Mouse (Mus musculus) ES-Bruce4 (cell line): ENCODE data around the gene Cbfa2t3. TPM values are rescaled to one million over a fixed set of nuclear protein-coding genes. Genes with fewer than 3 reads are reported as not detected.

Experiments
- H3K27ac ChIP-seq: 2 replicates; pipeline ENCODE4 v1.5.1; 2012; ENCODE audit warnings: low read length, inconsistent platforms; ENCODE audit not compliant: insufficient read depth
- H3K27me3 ChIP-seq: 2 replicates; pipeline ENCODE4 v1.6.1; 2012; ENCODE audit warnings: mild to moderate bottlenecking, low read length, inconsistent platforms; ENCODE audit not compliant: control insufficient read depth, poor library complexity, insufficient read depth, severe bottlenecking
- H3K36me3 ChIP-seq: 2 replicates; pipeline ENCODE4 v1.6.1; 2012; ENCODE audit warnings: inconsistent platforms, mild to moderate bottlenecking, low read length, moderate library complexity; ENCODE audit not compliant: control insufficient read depth, poor library complexity, insufficient read depth, severe bottlenecking
- H3K4me1 ChIP-seq: one replicate; pipeline ENCODE4 v1.8.1; 2011; ENCODE audit warnings: low read length; ENCODE audit not compliant: control insufficient read depth, insufficient read depth
- H3K4me3 ChIP-seq: 2 replicates; pipeline ENCODE4 v1.5.1; 2011; ENCODE audit warnings: low read depth, mild to moderate bottlenecking, low read length
- H3K9ac ChIP-seq: 2 replicates; pipeline ENCODE4 v1.6.1; 2012; ENCODE audit warnings: low read depth, mild to moderate bottlenecking, inconsistent platforms; ENCODE audit not compliant: poor library complexity, severe bottlenecking
- H3K9me3 ChIP-seq: replicated peaks from 2 replicates; pipeline ENCODE4 v1.6.1; 2012; ENCODE audit warnings: mild to moderate bottlenecking, low read length, inconsistent platforms; ENCODE audit not compliant: control insufficient read depth, poor library complexity, insufficient read depth, severe bottlenecking
- CTCF ChIP-seq: IDR thresholded peaks from one replicate; pipeline ENCODE4 v1.8.1; 2011; ENCODE audit warnings: low read depth, low read length
- EP300 ChIP-seq: IDR thresholded peaks from 2 replicates; pipeline ENCODE4 v1.6.1; 2011; ENCODE audit warnings: low read depth, low read length; ENCODE audit not compliant: insufficient read depth
- POLR2A ChIP-seq: IDR thresholded peaks from one replicate; pipeline ENCODE4 v1.8.1; 2011; ENCODE audit warnings: low read length; ENCODE audit not compliant: insufficient read depth
- polyA plus RNA-seq: library from polyadenylated mRNA; stranded (reverse); fragments of >200 nt; gene quantifications from 2 replicates; pipeline ENCODE4 v1.2.4, GENCODE M21; 2011; ENCODE audit warnings: low read depth; ENCODE audit not compliant: missing spikeins, insufficient read depth, insufficient read length

Cbfa2t3 gene
- polyA plus RNA-seq, 1 experiment = 0.42 TPM

DNA sequence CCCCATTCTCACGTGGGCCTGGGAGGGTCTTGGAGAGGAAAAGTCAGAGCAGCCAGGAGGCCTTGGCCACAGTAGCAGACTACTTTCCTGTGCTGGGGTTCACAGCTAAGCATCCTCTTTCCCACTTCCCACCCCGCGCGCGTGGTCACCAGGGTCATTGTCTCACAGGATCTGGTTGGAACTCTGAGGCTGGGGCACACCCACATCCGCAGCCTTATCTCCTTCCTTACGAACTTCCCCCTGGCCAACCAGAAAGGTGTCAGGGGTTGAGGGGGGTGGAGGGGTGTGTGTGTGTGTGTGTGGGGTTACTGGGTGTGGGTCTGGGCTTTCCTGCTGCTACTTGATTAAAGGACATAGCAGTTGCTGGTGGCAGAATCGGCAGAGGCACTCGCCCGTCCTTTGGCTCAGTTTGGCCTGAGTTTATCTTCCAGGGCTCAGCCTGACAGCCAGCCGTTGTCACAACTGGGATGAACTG, 13.0 kb upstream of the Cbfa2t3 start:
- Histone ChIP-seq H3K27ac (no peak overlapping the region), H3K4me3 (no peak overlapping the region), H3K4me1 (no peaks in the 10 kb centered on the region), H3K9ac (no peak overlapping the region), H3K27me3 (no peaks in the 10 kb centered on the region), H3K36me3 (no peaks in the 10 kb centered on the region), H3K9me3 (no peaks in the 10 kb centered on the region)
- no peak for TF ChIP-seq POLR2A
- TF ChIP-seq EP300 = no peak
- no peak for TF ChIP-seq CTCF

DNA sequence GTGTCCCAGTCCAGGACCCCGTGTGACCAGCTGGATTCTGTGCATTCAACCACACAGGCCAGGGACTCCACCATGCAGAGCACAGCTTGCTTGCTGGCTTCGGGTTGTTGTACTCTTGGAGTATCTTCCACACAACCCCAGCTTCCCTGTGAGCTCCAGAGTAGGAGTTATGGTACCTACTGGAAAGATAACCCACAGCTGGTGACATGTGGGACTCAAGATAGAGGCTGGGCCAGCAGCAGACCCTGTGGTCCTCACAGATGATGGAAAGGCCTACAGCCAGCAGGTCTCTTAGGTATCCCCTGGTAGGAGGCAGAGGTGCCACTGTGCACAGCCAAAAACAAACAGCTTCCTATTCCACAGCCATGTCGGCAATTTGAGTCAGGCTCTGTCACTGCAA, 12.6 kb upstream of the Cbfa2t3 start:
- H3K4me3 ChIP-seq = no peak overlapping the region
- no peaks in the 10 kb centered on the region for H3K36me3 ChIP-seq
- TF ChIP-seq EP300 = no peak
- TF ChIP-seq POLR2A = no peak
- TF ChIP-seq CTCF = no peak
- H3K27me3 ChIP-seq = no peaks in the 10 kb centered on the region
- no peaks in the 10 kb centered on the region for H3K9me3 ChIP-seq
- H3K4me1 ChIP-seq = no peaks in the 10 kb centered on the region
- no peak overlapping the region for H3K9ac ChIP-seq
- H3K27ac ChIP-seq = no peak overlapping the region

DNA sequence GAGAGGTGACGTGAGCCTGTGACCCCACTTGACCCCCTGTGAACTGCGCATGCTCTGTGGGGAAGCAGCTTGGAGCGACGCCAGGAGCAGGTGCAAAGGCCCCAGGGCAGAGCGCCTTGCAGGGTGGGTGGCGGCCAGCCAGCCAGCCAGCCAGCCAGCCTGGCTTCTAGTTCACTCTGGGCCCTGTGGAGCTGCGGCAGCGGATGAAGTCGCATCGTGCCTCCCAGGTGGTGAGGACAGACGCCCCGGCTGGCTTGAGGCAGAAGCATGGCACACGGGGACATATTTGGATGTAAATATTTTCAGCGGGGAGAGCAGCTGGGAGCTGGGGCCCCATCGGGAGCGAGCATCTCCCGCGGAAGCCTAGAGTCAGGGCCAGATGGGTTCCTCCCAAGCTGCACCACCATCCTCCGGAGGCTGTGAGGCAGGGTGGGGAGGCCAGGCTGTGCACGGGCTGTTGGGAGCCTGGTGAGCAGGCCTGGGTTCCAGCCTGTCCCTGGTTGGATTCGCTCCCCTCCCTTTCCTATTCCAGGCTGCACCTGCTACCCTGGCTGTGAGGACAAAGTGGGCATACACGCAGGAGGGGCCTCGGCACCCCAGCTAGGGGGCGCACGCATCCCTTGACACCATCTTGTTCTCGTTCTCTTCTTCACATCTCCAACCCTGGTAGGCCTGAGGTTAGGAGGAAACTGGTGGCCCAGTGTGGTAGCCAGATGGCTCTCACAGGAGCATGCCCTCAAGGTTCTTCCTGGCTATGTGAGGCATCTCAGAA, 10.6 kb upstream of the Cbfa2t3 start:
- no peak overlapping the region for H3K4me3 ChIP-seq
- H3K36me3 ChIP-seq = no peaks in the 10 kb centered on the region
- no peak overlapping the region for H3K9ac ChIP-seq
- no peaks in the 10 kb centered on the region for H3K4me1 ChIP-seq
- no peak overlapping the region for H3K27ac ChIP-seq
- H3K27me3 ChIP-seq = no peaks in the 10 kb centered on the region
- TF ChIP-seq POLR2A = no peak
- peak; percentile 41 for TF ChIP-seq CTCF
- no peaks in the 10 kb centered on the region for H3K9me3 ChIP-seq

DNA sequence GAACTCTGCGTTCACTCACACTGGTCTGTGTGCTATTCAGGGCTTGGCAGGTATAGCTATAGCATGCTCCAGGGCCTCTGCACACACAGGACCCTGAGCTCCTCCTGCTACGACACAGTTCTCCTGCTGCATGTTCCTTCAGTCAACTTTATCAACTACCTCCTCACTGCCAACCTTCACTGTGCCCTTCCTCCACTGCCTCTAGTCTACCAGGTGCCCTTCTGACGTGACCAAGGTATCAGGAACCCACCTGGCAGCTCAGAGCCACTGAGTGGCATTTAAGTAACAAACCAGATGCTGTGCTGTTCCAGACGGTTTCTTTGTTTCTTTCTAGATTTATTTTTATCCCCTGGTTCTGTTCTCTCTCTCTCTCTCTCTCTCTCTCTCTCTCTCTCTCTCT, 8.3 kb upstream of the Cbfa2t3 start:
- TF ChIP-seq EP300 (no peak), CTCF (no peak), POLR2A (no peak)
- Histone ChIP-seq H3K9me3 (no peaks in the 10 kb centered on the region), H3K4me3 (no peak overlapping the region), H3K4me1 (no peaks in the 10 kb centered on the region), H3K9ac (no peak overlapping the region), H3K36me3 (no peaks in the 10 kb centered on the region), H3K27ac (no peak overlapping the region), H3K27me3 (no peaks in the 10 kb centered on the region)

- H3K9ac ChIP-seq = no peak overlapping the region
- H3K27me3 ChIP-seq = no peaks in the 10 kb centered on the region
- H3K36me3 ChIP-seq = no peaks in the 10 kb centered on the region
- no peak overlapping the region for H3K4me3 ChIP-seq
- no peaks in the 10 kb centered on the region for H3K4me1 ChIP-seq
- no peaks in the 10 kb centered on the region for H3K9me3 ChIP-seq
- TF ChIP-seq CTCF (no peak), EP300 (no peak), POLR2A (no peak)
- no peak overlapping the region for H3K27ac ChIP-seq
Measured at GRCm38 (mm10) chr8:122705901-122706561, 7.1 kb upstream of the Cbfa2t3 start.

- H3K27me3 ChIP-seq = no peaks in the 10 kb centered on the region
- no peak for TF ChIP-seq POLR2A
- no peak for TF ChIP-seq EP300
- TF ChIP-seq CTCF = no peak
Measured at GRCm38 (mm10) chr8:122704612-122705011, 5.7 kb upstream of the Cbfa2t3 start.

More at GRCm38 (mm10) chr8:122704612-122705011, 5.7 kb upstream of the Cbfa2t3 start:
- H3K36me3 ChIP-seq = no peaks in the 10 kb centered on the region
- H3K27ac ChIP-seq = no peak overlapping the region
- H3K4me1 ChIP-seq = no peaks in the 10 kb centered on the region
- H3K9me3 ChIP-seq = no peaks in the 10 kb centered on the region
- no peak overlapping the region for H3K9ac ChIP-seq
- no peak overlapping the region for H3K4me3 ChIP-seq
